ENCODE assay signal across 9 mouse cellular contexts in genomic region chr16:9992773-9993221, GRCm38 (mm10). TPM values are rescaled to one million over a fixed set of nuclear protein-coding genes. Genes with fewer than 3 reads are reported as not detected.
DNase-seq lines count a peak whose midpoint lies in the region; ATAC-seq lines count a peak whose summit lies in the region.
"Had no signal": no experiment of that assay in that cellular context is flagged by ENCODE, and none has a peak within 500 bp of the region (broad histone marks: within the 10 kb centered on the region; RNA-seq: fewer than 3 reads in every experiment).

No protein-coding gene starts in this region.

- no peak overlapping the region for H3K9ac ChIP-seq in kidney, embryonic 15.5 days
- 0 out of 2 replicates have a peak overlapping the region, but pooled peaks have one; percentile 28 for H3K9ac ChIP-seq in hindbrain, embryonic 11.5 days (ENCODE audit: low read depth, low read length)
- no peak overlapping the region for H3K9ac ChIP-seq in midbrain, embryonic 12.5 days (replicated peaks)

- no peaks in the 10 kb centered on the region for H3K9me3 ChIP-seq in kidney, embryonic 15.5 days (replicated peaks)
- no peaks in the 10 kb centered on the region for H3K9me3 ChIP-seq in hindbrain, embryonic 11.5 days (ENCODE audit: control insufficient read depth, low read length)
- H3K9me3 ChIP-seq in midbrain, embryonic 12.5 days, result no peaks in the 10 kb centered on the region

- peak; percentile 58; the same call in 1 of the 2 replicates for ATAC-seq in kidney, embryonic 15.5 days (replicated peaks; ENCODE audit: low FRiP score)
- no peak; the same call in 1 of the 2 replicates for ATAC-seq in hindbrain, embryonic 11.5 days (ENCODE audit: low FRiP score)
- ATAC-seq in midbrain, embryonic 12.5 days (ENCODE audit: low FRiP score, low read depth), result 0 out of 2 replicates have a peak, but pooled peaks have one; percentile 16

- peak overlapping the region; percentile 43 for H3K4me3 ChIP-seq in kidney, embryonic 15.5 days (replicated peaks)
- H3K4me3 ChIP-seq in hindbrain, embryonic 11.5 days (ENCODE audit: low read depth, low read length), result peak overlapping the region; percentile 46
- H3K4me3 ChIP-seq in midbrain, embryonic 12.5 days, result peak overlapping the region; percentile 44

- under 1% methylated on average over 17 of the region's 17 CpGs for WGBS in kidney, embryonic 15.5 days
- under 1% methylated on average over 17 of the region's 17 CpGs for WGBS in hindbrain, embryonic 11.5 days
- under 1% methylated on average over 16 of the region's 17 CpGs for WGBS in midbrain, embryonic 12.5 days

- no peak for DNase-seq in kidney, adult 8-10 months
- DNase-seq in cerebellum, postnatal 14 days, result peak; percentile 44 to 49
- peak; percentile 44 for DNase-seq in hindbrain, embryonic 11.5 days (ENCODE audit: low spot score)
- DNase-seq in urinary bladder, postnatal 10 days (ENCODE audit: low spot score), result no peak
- no peak for DNase-seq in gastrocnemius, postnatal 14 days
- DNase-seq in right cerebral cortex, postnatal 36 days (ENCODE audit: low spot score in 2 of 2), result no peak

- peak overlapping the region; percentile 83 for H3K4me2 ChIP-seq in kidney, embryonic 15.5 days
- H3K4me2 ChIP-seq in hindbrain, embryonic 11.5 days (replicated peaks; ENCODE audit: low read depth, low read length), result peak overlapping the region; percentile 94
- peak overlapping the region; percentile 88 for H3K4me2 ChIP-seq in midbrain, embryonic 12.5 days (replicated peaks)

- intact Hi-C loops in gastrocnemius, postnatal 14 days (cut with DNase I; ENCODE audit: low total_unique reads), result loop anchor here (5.0 to 10.0 kb wide), 2 partner anchors 978 to 1105 kb away; no protein-coding TSS in a partner anchor

- no peak overlapping the region for H3K27ac ChIP-seq in kidney, embryonic 15.5 days
- H3K27ac ChIP-seq in hindbrain, embryonic 11.5 days (ENCODE audit: low read depth, low read length), result no peak overlapping the region
- H3K27ac ChIP-seq in midbrain, embryonic 12.5 days (replicated peaks), result no peak overlapping the region

- H3K36me3 ChIP-seq in kidney, embryonic 15.5 days, result no peaks in the 10 kb centered on the region
- H3K36me3 ChIP-seq in hindbrain, embryonic 11.5 days (ENCODE audit: control insufficient read depth, insufficient read depth, low read length), result no peaks in the 10 kb centered on the region
- H3K36me3 ChIP-seq in midbrain, embryonic 12.5 days, result no peaks in the 10 kb centered on the region

- peaks cover 76% of the 10 kb centered on the region for H3K27me3 ChIP-seq in kidney, embryonic 15.5 days
- H3K27me3 ChIP-seq in hindbrain, embryonic 11.5 days (ENCODE audit: control insufficient read depth, insufficient read depth, low read length), result peaks cover 47% of the 10 kb centered on the region
- peaks cover 69% of the 10 kb centered on the region for H3K27me3 ChIP-seq in midbrain, embryonic 12.5 days

- peaks cover 37% of the 10 kb centered on the region for H3K4me1 ChIP-seq in kidney, embryonic 15.5 days
- peaks cover 10% of the 10 kb centered on the region for H3K4me1 ChIP-seq in hindbrain, embryonic 11.5 days (replicated peaks; ENCODE audit: control insufficient read depth, insufficient read depth, low read length)
- peaks cover 33% of the 10 kb centered on the region for H3K4me1 ChIP-seq in midbrain, embryonic 12.5 days

RNA-seq across cellular contexts. Expression of gene Grin2a, which starts 2.6 kb away (rescaled TPM):
- polyA plus RNA-seq in kidney, embryonic 15.5 days (2015; fragmentation: Nextera tagmentation; extraction: Ambion mirVana), result 0.24 and 0.44 TPM in 2 replicates
- polyA plus RNA-seq in hindbrain, embryonic 11.5 days (2014; fragmentation: Nextera tagmentation; extraction: Ambion mirVana), result 0.88 and 1.5 TPM in 2 replicates
- polyA plus RNA-seq in midbrain, embryonic 12.5 days (2016; fragmentation: Nextera tagmentation; extraction: Ambion mirVana), result 2.5 and 2.8 TPM in 2 replicates
- total RNA-seq in gastrocnemius, postnatal 14 days (2021), result under 1 TPM; 0.07 to 0.10 TPM
- total RNA-seq: liver, adult 2 months had no signal
- polyA plus RNA-seq: liver, adult 2 months had no signal

Comparison
In these comparisons a context has a peak if more than half of its experiments do, and no peak if none do; other contexts are left out.
1. DNase-seq: peak in cerebellum, postnatal 14 days (2 of 2) and hindbrain, embryonic 11.5 days (single experiment); none in kidney, adult 8-10 months (0 of 2), urinary bladder, postnatal 10 days (single experiment), gastrocnemius, postnatal 14 days (single experiment) and right cerebral cortex, postnatal 36 days (0 of 2).
2. Peak in every context shown above with its lines, with median percentiles within 50 percentile points of each other: H3K4me2 ChIP-seq and H3K4me3 ChIP-seq.